Mouse (Mus musculus): ENCODE data around the gene Slc28a3.

DNA sequence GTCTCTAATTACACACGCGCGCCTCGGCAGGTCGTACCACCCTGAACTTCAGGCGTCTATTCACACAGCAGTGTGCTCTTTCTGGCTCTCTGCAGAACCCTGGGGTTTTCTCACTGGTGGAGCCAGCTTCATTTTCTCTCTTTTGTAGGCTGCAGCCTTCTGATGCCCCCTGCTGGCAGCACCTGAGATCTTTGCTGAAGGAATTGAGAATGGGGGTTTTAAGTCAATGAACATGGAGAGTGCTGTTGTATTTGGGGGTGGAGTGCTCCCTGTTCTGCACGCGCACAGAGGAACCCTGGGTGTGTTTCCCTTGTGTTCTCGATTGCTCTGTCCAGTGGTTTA lies 21.2 kb downstream of the Slc28a3 start:
- TF ChIP-seq CTCF (IDR thresholded peaks at IDR 0.05; ENCODE audit: low read depth, low read length) (peak; percentile 62), GATA1 (IDR thresholded peaks at IDR 0.05; ENCODE audit: borderline replicate concordance, low read length) (no peak), POLR2AphosphoS5 (IDR thresholded peaks at IDR 0.05; ENCODE audit: insufficient replicate concordance, low read depth, low read length) (no peak)

Measured in G1E (cell line).